Mouse (Mus musculus) A20 (cell line): Measurements from ENCODE around the gene Adam11.
"Not testable (repeated sequence)": the region's sequence is repeated elsewhere in the genome, so short reads cannot be mapped to it uniquely, and the experiment has no call there.

Source experiments
- DNase-seq: peaks from one replicate; pipeline ENCODE4 v3.0.0-alpha.2; 2011; ENCODE audit warnings: low read depth, low spot score

Adam11 gene

GRCm38 (mm10) chr11:102761309-102762210, at the start of gene Adam11:
TSS of gene Adam11 (plus strand) at chr11:102761439.
- no peak for DNase-seq

- no peak for DNase-seq
Observed at GRCm38 (mm10) chr11:102712411-102712810, 48.8 kb upstream of the Adam11 start.

- DNase-seq = not testable (repeated sequence)
Observed at GRCm38 (mm10) chr11:102714578-102714977, 46.7 kb upstream of the Adam11 start.

GRCm38 (mm10) chr11:102716135-102716534, 45.1 kb upstream of the Adam11 start:
- no peak for DNase-seq

- DNase-seq = peak; percentile 31
Observed at GRCm38 (mm10) chr11:102725574-102725973, 35.7 kb upstream of the Adam11 start.

GRCm38 (mm10) chr11:102728614-102729013, 32.6 kb upstream of the Adam11 start:
- DNase-seq = peak; percentile 64

- DNase-seq = no peak
Observed at GRCm38 (mm10) chr11:102729835-102730234, 31.4 kb upstream of the Adam11 start.

- no peak for DNase-seq
Observed at GRCm38 (mm10) chr11:102731366-102731765, 29.9 kb upstream of the Adam11 start.

GRCm38 (mm10) chr11:102733146-102733545, 28.1 kb upstream of the Adam11 start:
- no peak for DNase-seq

GRCm38 (mm10) chr11:102734961-102735360, 26.3 kb upstream of the Adam11 start:
- DNase-seq = peak; percentile 19

- no peak for DNase-seq
Observed at GRCm38 (mm10) chr11:102738046-102738445, 23.2 kb upstream of the Adam11 start.

- peak; percentile 83 for DNase-seq
Observed at GRCm38 (mm10) chr11:102739278-102739966, 21.8 kb upstream of the Adam11 start.

- no peak for DNase-seq
Observed at GRCm38 (mm10) chr11:102740634-102741033, 20.6 kb upstream of the Adam11 start.

- DNase-seq = no peak
Observed at GRCm38 (mm10) chr11:102741129-102741950, 19.9 kb upstream of the Adam11 start.

GRCm38 (mm10) chr11:102742066-102742465, 19.2 kb upstream of the Adam11 start:
- no peak for DNase-seq

GRCm38 (mm10) chr11:102742843-102743242, 18.4 kb upstream of the Adam11 start:
- no peak for DNase-seq

- no peak for DNase-seq
Observed at GRCm38 (mm10) chr11:102744746-102745145, 16.5 kb upstream of the Adam11 start.

GRCm38 (mm10) chr11:102747866-102748265, 13.4 kb upstream of the Adam11 start:
- DNase-seq = no peak

GRCm38 (mm10) chr11:102748381-102748780, 12.9 kb upstream of the Adam11 start:
- no peak for DNase-seq

GRCm38 (mm10) chr11:102749712-102750111, 11.5 kb upstream of the Adam11 start:
- no peak for DNase-seq

GRCm38 (mm10) chr11:102752896-102753590, 8.2 kb upstream of the Adam11 start:
- DNase-seq = peak; percentile 19
